Mouse (Mus musculus): ENCODE data around the gene a. TPM values are rescaled to one million over a fixed set of nuclear protein-coding genes. Genes with fewer than 3 reads are reported as not detected.
"Not testable (repeated sequence)": the region's sequence is repeated elsewhere in the genome, so short reads cannot be mapped to it uniquely, and the experiment has no call there.

a gene
- polyA plus RNA-seq, 1 experiment from 2014 or later: 0.42 TPM

- WGBS: 74% methylated on average over 13 of the region's 13 CpGs
- no peak for ATAC-seq (replicated peaks; ENCODE audit: low FRiP score, low read depth)
Measured at GRCm38 (mm10) chr2:154917866-154918641, 126.9 kb downstream of the a start.

DNA sequence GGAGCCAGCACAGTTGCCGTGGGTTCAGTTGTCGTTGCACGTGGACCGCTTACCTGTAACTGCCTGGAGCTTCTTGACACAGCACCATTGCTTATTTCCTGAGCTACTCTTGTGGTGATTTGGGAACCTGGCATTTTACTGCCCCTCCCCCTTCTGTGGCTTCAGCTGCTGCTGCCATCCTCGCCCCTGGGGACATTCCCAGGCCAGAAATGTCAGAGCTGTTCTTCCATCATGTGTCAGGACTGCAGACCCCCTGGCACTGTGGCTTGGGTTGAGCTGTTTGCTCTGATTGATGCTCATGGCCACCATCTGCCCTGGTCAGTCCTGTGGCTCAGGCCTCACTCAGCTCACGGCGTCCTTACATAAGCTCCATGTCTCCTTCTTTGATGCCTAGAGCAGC, 129.7 kb downstream of the a start:
- no peaks in the 10 kb centered on the region for H3K27me3 ChIP-seq (ENCODE audit: insufficient read depth, low read length)
- no peak for TF ChIP-seq CTCF (IDR thresholded peaks at IDR 0.05; ENCODE audit: low read depth)
- ATAC-seq (replicated peaks; ENCODE audit: low FRiP score, low read depth) (no peak), DNase-seq (ENCODE audit: low spot score) (no peak)
- no peaks in the 10 kb centered on the region for H3K36me3 ChIP-seq (ENCODE audit: insufficient read depth, low read length)
- H3K9ac ChIP-seq (ENCODE audit: low read depth, low read length): no peak overlapping the region
- H3K4me3 ChIP-seq (replicated peaks; ENCODE audit: low read depth, low read length): no peak overlapping the region
- H3K27ac ChIP-seq: no peak overlapping the region
- WGBS: 81% methylated on average over 7 of the region's 7 CpGs
- no peaks in the 10 kb centered on the region for H3K9me3 ChIP-seq (replicated peaks; ENCODE audit: low read length)
- H3K4me2 ChIP-seq (ENCODE audit: low read length): no peak overlapping the region
- H3K4me1 ChIP-seq (replicated peaks; ENCODE audit: insufficient read depth, low read length): no peaks in the 10 kb centered on the region

More at GRCm38 (mm10) chr2:154917866-154918641, 126.9 kb downstream of the a start:
- H3K4me2 ChIP-seq (ENCODE audit: low read length): no peak overlapping the region
- no peak for DNase-seq (ENCODE audit: low spot score)
- H3K27ac ChIP-seq: no peak overlapping the region
- no peak overlapping the region for H3K9ac ChIP-seq (ENCODE audit: low read depth, low read length)
- H3K4me3 ChIP-seq (replicated peaks; ENCODE audit: low read depth, low read length): no peak overlapping the region
- no peaks in the 10 kb centered on the region for H3K27me3 ChIP-seq (ENCODE audit: insufficient read depth, low read length)
- no peak for TF ChIP-seq CTCF (IDR thresholded peaks at IDR 0.05; ENCODE audit: low read depth)
- H3K36me3 ChIP-seq (ENCODE audit: insufficient read depth, low read length): no peaks in the 10 kb centered on the region
- no peaks in the 10 kb centered on the region for H3K9me3 ChIP-seq (replicated peaks; ENCODE audit: low read length)
- H3K4me1 ChIP-seq (replicated peaks; ENCODE audit: insufficient read depth, low read length): no peaks in the 10 kb centered on the region

DNA sequence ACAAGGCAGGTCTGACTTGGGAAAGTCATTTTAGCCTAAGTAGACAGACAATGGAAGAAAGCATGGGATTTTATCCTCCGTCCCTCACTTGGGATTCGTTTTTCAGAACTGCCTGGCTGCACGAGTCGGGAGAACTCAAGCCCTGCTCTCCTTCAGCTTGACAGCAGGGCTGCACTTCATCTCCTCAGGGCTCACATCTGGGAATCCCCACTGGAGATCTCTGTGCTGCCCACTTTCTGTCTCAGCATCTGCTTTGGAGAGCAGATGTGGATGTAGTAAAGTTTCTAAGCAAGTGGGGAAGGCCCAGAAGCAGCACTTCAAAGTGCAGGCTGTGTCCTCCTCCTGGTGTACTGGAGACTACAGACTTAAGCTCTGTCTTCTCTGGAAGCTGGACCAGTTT, 130.9 kb downstream of the a start:
- not testable (repeated sequence) for H3K27ac ChIP-seq; H3K4me1 ChIP-seq (replicated peaks; ENCODE audit: insufficient read depth, low read length); H3K4me2 ChIP-seq (ENCODE audit: low read length); DNase-seq (ENCODE audit: low spot score); H3K36me3 ChIP-seq (ENCODE audit: insufficient read depth, low read length); H3K4me3 ChIP-seq (replicated peaks; ENCODE audit: low read depth, low read length); H3K9ac ChIP-seq (ENCODE audit: low read depth, low read length); H3K9me3 ChIP-seq (replicated peaks; ENCODE audit: low read length); ATAC-seq (replicated peaks; ENCODE audit: low FRiP score, low read depth); H3K27me3 ChIP-seq (ENCODE audit: insufficient read depth, low read length)
- no CpG with 5 or more reads among the region's 4 CpGs for WGBS

- no peak for DNase-seq (ENCODE audit: low spot score)
- no peak overlapping the region for H3K27ac ChIP-seq
- H3K4me1 ChIP-seq (replicated peaks; ENCODE audit: insufficient read depth, low read length): no peaks in the 10 kb centered on the region
- H3K9me3 ChIP-seq (replicated peaks; ENCODE audit: low read length): no peaks in the 10 kb centered on the region
- no peaks in the 10 kb centered on the region for H3K27me3 ChIP-seq (ENCODE audit: insufficient read depth, low read length)
- no peak for ATAC-seq (replicated peaks; ENCODE audit: low FRiP score, low read depth)
- H3K9ac ChIP-seq (ENCODE audit: low read depth, low read length): no peak overlapping the region
- H3K36me3 ChIP-seq (ENCODE audit: insufficient read depth, low read length): no peaks in the 10 kb centered on the region
- no peak overlapping the region for H3K4me2 ChIP-seq (ENCODE audit: low read length)
- H3K4me3 ChIP-seq (replicated peaks; ENCODE audit: low read depth, low read length): no peak overlapping the region
- 67% methylated on average over 7 of the region's 7 CpGs for WGBS
- TF ChIP-seq CTCF (IDR thresholded peaks at IDR 0.05; ENCODE audit: low read depth): no peak
Measured at GRCm38 (mm10) chr2:154925411-154926031, 134.3 kb downstream of the a start.

DNA sequence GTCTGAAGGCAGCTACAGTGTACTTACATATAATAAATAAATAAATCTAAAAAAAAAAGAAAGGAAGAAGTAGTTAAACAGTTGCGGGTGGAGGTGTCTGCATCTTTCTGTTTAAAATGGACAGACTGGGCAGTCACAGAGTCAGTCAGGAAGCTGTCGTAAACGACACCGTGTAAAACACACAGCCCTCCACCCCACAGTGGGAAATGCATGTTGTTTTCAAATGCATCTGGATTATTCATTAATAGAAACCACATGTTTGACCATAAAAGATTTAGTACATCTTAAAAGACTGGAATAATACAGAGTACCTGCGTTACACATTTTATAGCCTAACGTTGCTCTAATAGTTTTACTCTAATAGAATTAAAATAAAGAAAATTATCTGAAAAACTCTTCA, 135.6 kb downstream of the a start:
- 41% methylated on average over 6 of the region's 6 CpGs for WGBS
- ATAC-seq (replicated peaks; ENCODE audit: low FRiP score, low read depth) (no peak), DNase-seq (ENCODE audit: low spot score) (no peak)
- Histone ChIP-seq H3K4me2 (ENCODE audit: low read length) (no peak overlapping the region), H3K4me1 (replicated peaks; ENCODE audit: insufficient read depth, low read length) (no peaks in the 10 kb centered on the region), H3K4me3 (replicated peaks; ENCODE audit: low read depth, low read length) (no peak overlapping the region), H3K9me3 (replicated peaks; ENCODE audit: low read length) (no peaks in the 10 kb centered on the region), H3K36me3 (ENCODE audit: insufficient read depth, low read length) (no peaks in the 10 kb centered on the region), H3K27me3 (ENCODE audit: insufficient read depth, low read length) (no peaks in the 10 kb centered on the region), H3K27ac (no peak overlapping the region), H3K9ac (ENCODE audit: low read depth, low read length) (no peak overlapping the region)
- no peak for TF ChIP-seq CTCF (IDR thresholded peaks at IDR 0.05; ENCODE audit: low read depth)

GRCm38 (mm10) chr2:154928298-154928697, 137.1 kb downstream of the a start:
- no peak for ATAC-seq (replicated peaks; ENCODE audit: low FRiP score, low read depth)

More at GRCm38 (mm10) chr2:154928298-154928697, 137.1 kb downstream of the a start:
- H3K4me2 ChIP-seq (ENCODE audit: low read length): no peak overlapping the region
- no peaks in the 10 kb centered on the region for H3K9me3 ChIP-seq (replicated peaks; ENCODE audit: low read length)
- no peak overlapping the region for H3K4me3 ChIP-seq (replicated peaks; ENCODE audit: low read depth, low read length)
- no peak for DNase-seq (ENCODE audit: low spot score)
- WGBS: 80% methylated on average over 2 of the region's 2 CpGs
- H3K36me3 ChIP-seq (ENCODE audit: insufficient read depth, low read length): no peaks in the 10 kb centered on the region
- no peaks in the 10 kb centered on the region for H3K27me3 ChIP-seq (ENCODE audit: insufficient read depth, low read length)
- H3K4me1 ChIP-seq (replicated peaks; ENCODE audit: insufficient read depth, low read length): no peaks in the 10 kb centered on the region
- no peak for TF ChIP-seq CTCF (IDR thresholded peaks at IDR 0.05; ENCODE audit: low read depth)
- H3K27ac ChIP-seq: no peak overlapping the region
- H3K9ac ChIP-seq (ENCODE audit: low read depth, low read length): no peak overlapping the region
